Mouse (Mus musculus) CH12.LX (cell line): ENCODE data around the gene Qpctl. TPM values are rescaled to one million over a fixed set of nuclear protein-coding genes. Genes with fewer than 3 reads are reported as not detected.

Experiments
- DNase-seq: peaks from one replicate; pipeline ENCODE4 v3.0.0-alpha.2; 2013; ENCODE audit errors: extremely low read depth
- H3K27ac ChIP-seq: 2 replicates; pipeline ENCODE4 v1.5.1; 2012; ENCODE audit warnings: low read depth, mild to moderate bottlenecking, control low read depth, moderate library complexity; ENCODE audit not compliant: insufficient read depth
- H3K27me3 ChIP-seq: replicated peaks from 2 replicates; pipeline ENCODE3; 2012; ENCODE audit warnings: inconsistent platforms
- H3K36me3 ChIP-seq, 2 experiments: replicated peaks in 1 of 2; 2 replicates each; pipeline versions ENCODE3 to v1.6.1; 2012; ENCODE audit warnings: inconsistent platforms in 1 of 2, low read length in 1 of 2, mild to moderate bottlenecking in 1 of 2, mixed read lengths in 1 of 2, moderate library complexity in 1 of 2; ENCODE audit not compliant: control insufficient read depth in 1 of 2, insufficient read depth in 1 of 2
- H3K4me1 ChIP-seq, 2 experiments: 2 replicates each; pipeline ENCODE4 v1.6.1; 2012; ENCODE audit warnings: inconsistent platforms in 1 of 2, moderate library complexity in 1 of 2; ENCODE audit not compliant: insufficient read depth in 2 of 2, control insufficient read depth in 1 of 2
- H3K4me2 ChIP-seq: 2 replicates; pipeline ENCODE4 v1.6.1; 2012; ENCODE audit warnings: low read depth, mild to moderate bottlenecking, control low read depth; ENCODE audit not compliant: poor library complexity, insufficient read depth, severe bottlenecking
- H3K4me3 ChIP-seq, 3 experiments: fragments of 150-350 bp in 1 of 3; sonication (generic) in 1 of 3; replicated peaks in 1 of 3; 2 replicates each; pipeline versions ENCODE3 to v1.5.1; 2011 to 2012; ENCODE audit warnings: low read depth in 2 of 3, low read length in 2 of 3, mild to moderate bottlenecking in 2 of 3, moderate library complexity in 2 of 3, control low read depth in 1 of 3, improper control_type of control experiment in 1 of 3, inconsistent platforms in 1 of 3, mixed read lengths in 1 of 3; ENCODE audit not compliant: poor library complexity in 1 of 3
- H3K79me2 ChIP-seq: replicated peaks from 2 replicates; pipeline ENCODE4 v1.6.1; 2012; ENCODE audit warnings: mild to moderate bottlenecking, moderate library complexity; ENCODE audit not compliant: control insufficient read depth, poor library complexity, insufficient read depth, severe bottlenecking; ENCODE audit errors: extremely low read depth
- H3K9ac ChIP-seq: 2 replicates; pipeline ENCODE4 v1.6.1; 2012; ENCODE audit warnings: low read depth, mild to moderate bottlenecking, control low read depth, moderate library complexity; ENCODE audit not compliant: insufficient read depth
- H3K9me3 ChIP-seq: replicated peaks from 2 replicates; pipeline ENCODE3; 2012; ENCODE audit warnings: low read length, inconsistent platforms, mixed read lengths
- BHLHE40 ChIP-seq: IDR thresholded peaks from 2 replicates; pipeline ENCODE4 v1.6.1; 2011; ENCODE audit warnings: mild to moderate bottlenecking, low read depth, low read length, improper control_type of control experiment
- CHD1 ChIP-seq: IDR thresholded peaks from 2 replicates; pipeline ENCODE4 v1.6.1; 2012; ENCODE audit warnings: low read depth, low read length, improper control_type of control experiment, inconsistent platforms
- CHD2 ChIP-seq: IDR thresholded peaks from 2 replicates; pipeline ENCODE4 v1.6.1; 2011; ENCODE audit warnings: low read length, improper control_type of control experiment
- CTCF ChIP-seq, 2 experiments: IDR thresholded peaks in 1 of 2; conservative IDR thresholded peaks in 1 of 2; 2 replicates each; pipeline ENCODE4 v1.5.1; 2011 to 2012; ENCODE audit warnings: low read depth in 2 of 2, low read length in 2 of 2, improper control_type of control experiment in 1 of 2, inconsistent platforms in 1 of 2, mild to moderate bottlenecking in 1 of 2, moderate library complexity in 1 of 2
- ELF1 ChIP-seq: IDR thresholded peaks from 2 replicates; pipeline ENCODE4 v1.6.1; 2014; ENCODE audit warnings: low read depth, mild to moderate bottlenecking, inconsistent platforms, low read length, improper control_type of control experiment
- EP300 ChIP-seq: IDR thresholded peaks from 2 replicates; pipeline ENCODE4 v1.6.1; 2011; ENCODE audit warnings: low read length, improper control_type of control experiment
- ETS1 ChIP-seq: conservative IDR thresholded peaks from 2 replicates; pipeline ENCODE4 v1.6.1; 2012; ENCODE audit warnings: low read depth, mild to moderate bottlenecking, inconsistent platforms, low read length, improper control_type of control experiment, moderate library complexity
- HCFC1 ChIP-seq: IDR thresholded peaks from 2 replicates; pipeline ENCODE4 v1.6.1; 2012; ENCODE audit warnings: low read depth, mild to moderate bottlenecking, inconsistent platforms, low read length, improper control_type of control experiment
- JUN ChIP-seq: IDR thresholded peaks from 2 replicates; pipeline ENCODE4 v1.6.1; 2011; ENCODE audit warnings: low read depth, mild to moderate bottlenecking, low read length, improper control_type of control experiment, moderate library complexity; ENCODE audit not compliant: insufficient read depth
- MAX ChIP-seq: IDR thresholded peaks from 2 replicates; pipeline ENCODE4 v1.6.1; 2011; ENCODE audit warnings: low read length, improper control_type of control experiment
- MAZ ChIP-seq: IDR thresholded peaks from 2 replicates; pipeline ENCODE4 v1.6.1; 2012; ENCODE audit warnings: low read depth, mild to moderate bottlenecking, inconsistent platforms, low read length, improper control_type of control experiment, moderate library complexity
- MXI1 ChIP-seq: IDR thresholded peaks from 2 replicates; pipeline ENCODE4 v1.6.1; 2011; ENCODE audit warnings: mild to moderate bottlenecking, low read depth, low read length, improper control_type of control experiment
- NELFE ChIP-seq: IDR thresholded peaks from 2 replicates; pipeline ENCODE4 v1.6.1; 2011; ENCODE audit warnings: low read depth, low read length, improper control_type of control experiment
- NRF1 ChIP-seq: IDR thresholded peaks from 2 replicates; pipeline ENCODE4 v1.6.1; 2014; ENCODE audit warnings: low read depth, mild to moderate bottlenecking, inconsistent platforms, low read length, improper control_type of control experiment, moderate library complexity
- PAX5 ChIP-seq: IDR thresholded peaks from 2 replicates; pipeline ENCODE4 v1.6.1; 2012; ENCODE audit warnings: low read length, inconsistent platforms, mixed read lengths
- POLR2A ChIP-seq: IDR thresholded peaks from 2 replicates; pipeline ENCODE4 v1.6.1; 2011; ENCODE audit warnings: low read depth, mild to moderate bottlenecking, improper control_type of control experiment, low read length
- POLR2AphosphoS2 ChIP-seq: IDR thresholded peaks from 2 replicates; pipeline ENCODE4 v1.6.1; 2011; ENCODE audit warnings: low read depth, low read length, improper control_type of control experiment
- RCOR1 ChIP-seq: conservative IDR thresholded peaks from 2 replicates; pipeline ENCODE4 v1.6.1; 2012; ENCODE audit warnings: low read depth, mild to moderate bottlenecking, inconsistent platforms, low read length, improper control_type of control experiment
- SMC3 ChIP-seq: IDR thresholded peaks from 2 replicates; pipeline ENCODE4 v1.6.1; 2011; ENCODE audit warnings: low read depth, low read length, improper control_type of control experiment
- TCF12 ChIP-seq: IDR thresholded peaks from 2 replicates; pipeline ENCODE4 v1.6.1; 2014; ENCODE audit warnings: low read depth, mild to moderate bottlenecking, inconsistent platforms, low read length, improper control_type of control experiment
- UBTF ChIP-seq: IDR thresholded peaks from 2 replicates; pipeline ENCODE4 v1.6.1; 2012; ENCODE audit warnings: low read depth, mild to moderate bottlenecking, inconsistent platforms, low read length, improper control_type of control experiment, moderate library complexity
- USF1 ChIP-seq: IDR thresholded peaks from 2 replicates; pipeline ENCODE4 v1.6.1; 2014; ENCODE audit warnings: low read depth, mild to moderate bottlenecking, inconsistent platforms, low read length, improper control_type of control experiment
- USF2 ChIP-seq: conservative IDR thresholded peaks from 2 replicates; pipeline ENCODE4 v1.6.1; 2011; ENCODE audit warnings: low read depth, low read length, improper control_type of control experiment
- ZC3H11A ChIP-seq: IDR thresholded peaks from 2 replicates; pipeline ENCODE4 v1.6.1; 2012; ENCODE audit warnings: low read depth, mild to moderate bottlenecking, inconsistent platforms, low read length, improper control_type of control experiment
- ZMIZ1 ChIP-seq: IDR thresholded peaks from 2 replicates; pipeline ENCODE4 v1.6.1; 2012; ENCODE audit warnings: low read depth, mild to moderate bottlenecking, inconsistent platforms, low read length, improper control_type of control experiment
- ZNF384 ChIP-seq: IDR thresholded peaks from 2 replicates; pipeline ENCODE4 v1.6.1; 2012; ENCODE audit warnings: low read depth, low read length, improper control_type of control experiment, inconsistent platforms
- dilution Hi-C: fragments of 300-500 bp; cut with MboI; formaldehyde crosslinking; loops from 2 replicates; pipeline ENCODE4 v1.14.3; 2020; ENCODE audit warnings: low sequenced_read_pairs; ENCODE audit not compliant: extremely low pct_unique_long_range_greater_than_20kb, extremely low pct_ligation_motif_present
- in situ Hi-C: fragments of 300-500 bp; cut with MboI; formaldehyde crosslinking; loops from 3 replicates; pipeline ENCODE4 v1.14.3; 2019; ENCODE audit warnings: low sequenced_read_pairs, low pct_ligation_motif_present, low pct_unique_long_range_greater_than_20kb, mixed read lengths
- polyA plus RNA-seq: library from polyadenylated mRNA; unstranded; fragments of >175 nt; gene quantifications from 2 replicates; pipeline ENCODE4 v1.2.1, GENCODE M21; 2012; ENCODE audit warnings: low read depth; ENCODE audit not compliant: insufficient read length
- total RNA-seq, 2 experiments: library from RNA; depleted of rRNA; stranded (reverse); fragments of 300-350 nt in 1 of 2; fragments of >200 nt in 1 of 2; gene quantifications; 2 replicates each; pipeline ENCODE4 v1.2.3; 2012 to 2014

Gene Qpctl
- total and polyA plus RNA-seq, 3 experiments = 5.2 to 9.8 (median 9.6) TPM

DNA sequence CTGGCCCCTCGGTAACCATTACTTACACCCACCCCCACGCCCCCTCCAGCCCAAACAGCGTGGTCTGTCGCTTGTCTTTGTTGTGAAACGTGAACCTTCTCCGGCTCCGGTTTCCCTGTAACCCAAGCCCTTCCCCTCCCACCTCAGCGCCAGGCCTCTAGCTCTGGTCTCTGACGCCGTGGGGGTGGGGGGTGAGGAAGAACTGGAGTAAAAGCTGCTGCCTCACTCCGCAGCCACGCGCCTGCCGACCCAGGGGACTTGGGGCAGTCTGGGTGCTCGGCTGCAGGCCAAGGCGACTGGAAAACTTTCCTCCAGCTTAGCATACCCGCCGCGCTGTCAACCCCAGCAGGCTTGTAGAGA lies 53.4 kb downstream of the Qpctl start:
- Histone ChIP-seq H3K4me3 (peak overlapping the region in 2 of 3 experiments; percentile 20 to 72), H3K27ac (no peak overlapping the region), H3K9me3 (no peaks in the 10 kb centered on the region), H3K9ac (peak overlapping the region; percentile 87; the same call in 1 of the 2 replicates), H3K79me2 (no peaks in the 10 kb centered on the region), H3K4me1 (peaks cover 5 to 25% of the 10 kb centered on the region in 2 experiments; a peak in 3 of 4 replicates), H3K36me3 (no peaks in the 10 kb centered on the region), H3K27me3 (peaks cover 82% of the 10 kb centered on the region), H3K4me2 (peak overlapping the region; percentile 67)
- DNase-seq = no peak
- dilution Hi-C loops = no loop called here
- in situ Hi-C loops = no loop called here
- no peak for TF ChIP-seq CHD1
- 0 out of 2 replicates have a peak, but pooled peaks have one; percentile 13 for TF ChIP-seq CHD2
- peak; percentile 47; the same call in 1 of the 2 replicates for TF ChIP-seq BHLHE40
- TF ChIP-seq ETS1 = 0 out of 2 replicates have a peak, but pooled peaks have one; percentile 7
- 0 out of 2 replicates have a peak, but pooled peaks have one; percentile 11 for TF ChIP-seq EP300
- no peak for TF ChIP-seq MXI1
- TF ChIP-seq TCF12 = 0 out of 2 replicates have a peak, but pooled peaks have one; percentile 22

GRCm38 (mm10) chr7:19094826-19095750 lies 54.0 kb downstream of the Qpctl start:
- H3K79me2 ChIP-seq = no peaks in the 10 kb centered on the region
- peaks cover 5 to 25% of the 10 kb centered on the region in 2 experiments; a peak in 3 of 4 replicates for H3K4me1 ChIP-seq
- peak overlapping the region; percentile 87 for H3K9ac ChIP-seq
- H3K4me3 ChIP-seq = peak overlapping the region; percentile 65 to 73 (median 72)
- dilution Hi-C loops = no loop called here
- peak overlapping the region; percentile 67 for H3K4me2 ChIP-seq
- peak overlapping the region; percentile 44; the same call in 1 of the 2 replicates for H3K27ac ChIP-seq
- H3K27me3 ChIP-seq = peaks cover 82% of the 10 kb centered on the region
- in situ Hi-C loops = no loop called here
- H3K36me3 ChIP-seq = no peaks in the 10 kb centered on the region
- TF ChIP-seq CHD1 (no peak), RCOR1 (no peak), PAX5 (no peak), ETS1 (no peak), MAX (0 out of 2 replicates have a peak, but pooled peaks have one; percentile 18), MXI1 (0 out of 2 replicates have a peak, but pooled peaks have one; percentile 31), NRF1 (peak; percentile 62), POLR2AphosphoS2 (no peak), POLR2A (peak; percentile 25; the same call in 1 of the 2 replicates), UBTF (peak; percentile 78), CTCF (conservative IDR thresholded peaks at IDR 0.05 in 1 of 2, IDR thresholded peaks at IDR 0.05 in 1 of 2; ENCODE audit: low read depth in 2 of 2, low read length in 2 of 2) (no peak), MAZ (no peak), ZNF384 (no peak), EP300 (no peak), JUN (no peak), USF1 (no peak), ELF1 (no peak), ZMIZ1 (no peak), ZC3H11A (no peak), USF2 (no peak), HCFC1 (no peak), SMC3 (no peak), BHLHE40 (no peak), NELFE (no peak)
- H3K9me3 ChIP-seq = no peaks in the 10 kb centered on the region
- DNase-seq = no peak
